In the genomic region with DNA sequence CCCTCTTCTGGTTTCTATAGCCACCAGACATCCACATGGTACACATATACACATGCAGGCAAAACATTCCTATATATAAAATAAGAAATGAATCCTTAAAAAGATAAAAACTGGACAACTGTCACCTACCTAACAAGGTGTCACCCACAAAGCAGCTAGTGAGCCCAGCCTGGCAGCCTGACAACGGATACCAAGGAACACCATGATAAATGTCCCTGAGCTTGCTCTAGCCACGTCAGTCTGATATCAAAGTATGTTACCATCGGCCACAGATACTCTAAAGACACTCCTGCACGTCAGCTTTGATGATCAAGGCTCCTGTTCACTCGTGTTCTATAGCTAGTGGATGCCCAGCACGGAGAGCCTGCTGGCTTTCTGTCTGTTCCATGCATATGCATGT, we compare ENCODE assay signal across 23 mouse cellular contexts. TPM values are rescaled to one million over a fixed set of nuclear protein-coding genes. Genes with fewer than 3 reads are reported as not detected.
DNase-seq lines count a peak whose midpoint lies in the region; ATAC-seq and TF ChIP-seq lines count a peak whose summit lies in the region.
"Had no signal": no experiment of that assay in that cellular context is flagged by ENCODE, and none has a peak within 500 bp of the region (broad histone marks: within the 10 kb centered on the region; RNA-seq: fewer than 3 reads in every experiment).

No protein-coding gene starts in this region.

- no peak for TF ChIP-seq CTCF in CH12.LX (conservative IDR thresholded peaks at IDR 0.05 in 1 of 2, IDR thresholded peaks at IDR 0.05 in 1 of 2; ENCODE audit: low read depth in 2 of 2, low read length in 2 of 2)
- no peak for TF ChIP-seq CTCF in bone marrow macrophage, adult 2 months (IDR thresholded peaks at IDR 0.05; ENCODE audit: low read depth, low read length)

- 0 out of 2 replicates have a peak overlapping the region, but pooled peaks have one; percentile 13 for H3K27ac ChIP-seq in heart, embryonic 15.5 days
- H3K27ac ChIP-seq in CH12.LX (ENCODE audit: insufficient read depth, low read depth), result peak overlapping the region; percentile 11; the same call in 1 of the 2 replicates
- peak overlapping the region; percentile 17; the same call in 1 of the 2 replicates for H3K27ac ChIP-seq in bone marrow macrophage, adult 2 months (ENCODE audit: insufficient read depth, low read depth, low read length)
- H3K27ac ChIP-seq: forebrain, embryonic 12.5 days; hindbrain, embryonic 14.5 days; liver, embryonic 14.5 days; midbrain, embryonic 13.5 days; neural tube, embryonic 13.5 days had no signal

- H3K27me3 ChIP-seq in heart, embryonic 15.5 days, result no peaks in the 10 kb centered on the region
- H3K27me3 ChIP-seq in CH12.LX (replicated peaks), result no peaks in the 10 kb centered on the region
- H3K27me3 ChIP-seq: forebrain, embryonic 12.5 days; midbrain, embryonic 13.5 days; neural tube, embryonic 13.5 days had no signal

- peaks cover 76% of the 10 kb centered on the region for H3K79me2 ChIP-seq in CH12.LX (replicated peaks; ENCODE audit: control insufficient read depth, extremely low read depth, insufficient read depth, poor library complexity, severe bottlenecking)

- TF ChIP-seq RAD21 in CH12.LX (IDR thresholded peaks at IDR 0.05; ENCODE audit: low read depth, low read length), result no peak

- TF ChIP-seq POLR2A in CH12.LX (IDR thresholded peaks at IDR 0.05; ENCODE audit: low read depth, low read length), result peak; percentile 42; the same call in 1 of the 2 replicates
- no peak for TF ChIP-seq POLR2A in bone marrow macrophage, adult 2 months (IDR thresholded peaks at IDR 0.05; ENCODE audit: borderline replicate concordance, low read depth, low read length)

- no peaks in the 10 kb centered on the region for H3K9me3 ChIP-seq in heart, embryonic 15.5 days (replicated peaks)
- H3K9me3 ChIP-seq in CH12.LX (replicated peaks; ENCODE audit: low read length), result no peaks in the 10 kb centered on the region
- H3K9me3 ChIP-seq: forebrain, embryonic 12.5 days; midbrain, embryonic 13.5 days; neural tube, embryonic 13.5 days had no signal

- no peak overlapping the region for H3K9ac ChIP-seq in heart, embryonic 15.5 days
- no peak overlapping the region; the same call in 1 of the 2 replicates for H3K9ac ChIP-seq in CH12.LX (ENCODE audit: insufficient read depth, low read depth)
- H3K9ac ChIP-seq: forebrain, embryonic 12.5 days; forebrain, postnatal 0 days; hindbrain, embryonic 14.5 days; liver, embryonic 14.5 days; midbrain, embryonic 13.5 days had no signal

- H3K4me2 ChIP-seq in heart, embryonic 15.5 days, result no peak overlapping the region
- H3K4me2 ChIP-seq in CH12.LX (ENCODE audit: insufficient read depth, low read depth, poor library complexity, severe bottlenecking), result peak overlapping the region; percentile 90
- H3K4me2 ChIP-seq: forebrain, embryonic 12.5 days; hindbrain, embryonic 14.5 days; midbrain, embryonic 13.5 days; neural tube, embryonic 13.5 days had no signal

- TF ChIP-seq EP300 in CH12.LX (IDR thresholded peaks at IDR 0.05; ENCODE audit: low read length), result no peak

- peaks cover 21% of the 10 kb centered on the region for H3K4me1 ChIP-seq in heart, embryonic 15.5 days (replicated peaks)
- H3K4me1 ChIP-seq in CH12.LX (ENCODE audit: control insufficient read depth in 1 of 2, insufficient read depth in 2 of 2), result peaks cover 7 to 21% of the 10 kb centered on the region in 2 experiments
- H3K4me1 ChIP-seq in bone marrow macrophage, adult 2 months (ENCODE audit: control insufficient read depth, insufficient read depth, low read length), result peaks cover 14% of the 10 kb centered on the region

- ATAC-seq in heart, embryonic 15.5 days (replicated peaks; ENCODE audit: insufficient number of reproducible peaks, insufficient read depth, low FRiP score, low read depth), result no peak
- no peak for ATAC-seq in megakaryocyte-erythroid progenitor cell, adult 5-6 weeks (replicated peaks; ENCODE audit: low FRiP score, low TSS enrichment, poor library complexity, severe bottlenecking)
- ATAC-seq: activated CD4-positive, CD25-positive, alpha-beta regulatory T cell, adult 4 months; CD4-positive, CD25-positive, alpha-beta regulatory T cell, adult 4 months; forebrain, postnatal 0 days; intestine, postnatal 0 days; midbrain, embryonic 13.5 days had no signal

- peaks cover 48% of the 10 kb centered on the region for H3K36me3 ChIP-seq in heart, embryonic 15.5 days
- peaks cover 48 to 64% of the 10 kb centered on the region in 2 experiments for H3K36me3 ChIP-seq in CH12.LX (replicated peaks in 1 of 2; ENCODE audit: control insufficient read depth in 1 of 2, insufficient read depth in 1 of 2, low read length in 1 of 2)

- H3K4me3 ChIP-seq in heart, embryonic 15.5 days, result no peak overlapping the region
- H3K4me3 ChIP-seq in CH12.LX (replicated peaks in 1 of 3; ENCODE audit: low read depth in 2 of 3, low read length in 2 of 3, poor library complexity in 1 of 3), result peak overlapping the region in 1 of 3 experiments; percentile 57
- H3K4me3 ChIP-seq in bone marrow macrophage, adult 2 months (ENCODE audit: insufficient read depth, low read length), result peak overlapping the region; percentile 38
- H3K4me3 ChIP-seq: forebrain, embryonic 12.5 days; midbrain, embryonic 13.5 days; neural tube, embryonic 13.5 days had no signal

- dilution Hi-C loops in CH12.LX (cut with MboI; ENCODE audit: extremely low pct_ligation_motif_present, extremely low pct_unique_long_range_greater_than_20kb, low sequenced_read_pairs), result no loop called here

- WGBS in heart, embryonic 15.5 days, result 77% methylated on average over 6 of the region's 6 CpGs

- peak; percentile 88 for DNase-seq in heart, adult 11 months
- no peak for DNase-seq in heart, adult 9 months (ENCODE audit: low spot score in 2 of 2)
- no peak for DNase-seq in heart, adult 8-10 months (ENCODE audit: low spot score)
- no peak for DNase-seq in CH12.LX (ENCODE audit: extremely low read depth)
- DNase-seq: adrenal gland, postnatal 10 days; forebrain, postnatal 0 days; gastrocnemius, postnatal 10 days; kidney, adult 9 months; kidney, postnatal 10 days; liver; lung, adult 2 months; lung, postnatal 10 days had no signal

- in situ Hi-C loops in CH12.LX (cut with MboI; ENCODE audit: low pct_ligation_motif_present, low pct_unique_long_range_greater_than_20kb, low sequenced_read_pairs), result no loop called here

TF ChIP-seq in CH12.LX, 34 proteins besides CTCF, POLR2A, EP300 and RAD21:
- TF ChIP-seq RCOR1 (conservative IDR thresholded peaks at IDR 0.05; ENCODE audit: low read depth, low read length) (no peak), GABPA (IDR thresholded peaks at IDR 0.05; ENCODE audit: insufficient replicate concordance, low read depth, low read length) (no peak), IRF4 (IDR thresholded peaks at IDR 0.05; ENCODE audit: low read depth, low read length) (no peak), USF1 (IDR thresholded peaks at IDR 0.05; ENCODE audit: low read depth, low read length) (no peak), NRF1 (IDR thresholded peaks at IDR 0.05; ENCODE audit: low read depth, low read length) (no peak), MAFK (IDR thresholded peaks at IDR 0.05; ENCODE audit: insufficient replicate concordance, low read length) (no peak), USF2 (conservative IDR thresholded peaks at IDR 0.05; ENCODE audit: low read depth, low read length) (no peak), ZKSCAN1 (IDR thresholded peaks at IDR 0.05; ENCODE audit: borderline replicate concordance, low read depth, low read length) (no peak), PAX5 (IDR thresholded peaks at IDR 0.05; ENCODE audit: low read length) (no peak), POLR2AphosphoS2 (IDR thresholded peaks at IDR 0.05; ENCODE audit: low read depth, low read length) (no peak), ELF1 (IDR thresholded peaks at IDR 0.05; ENCODE audit: low read depth, low read length) (no peak), NELFE (IDR thresholded peaks at IDR 0.05; ENCODE audit: low read depth, low read length) (no peak), JUND (conservative IDR thresholded peaks at IDR 0.05; ENCODE audit: low read depth, low read length) (no peak), TBP (conservative IDR thresholded peaks at IDR 0.05; ENCODE audit: low read depth, low read length) (no peak), TCF12 (IDR thresholded peaks at IDR 0.05; ENCODE audit: low read depth, low read length) (no peak), MXI1 (IDR thresholded peaks at IDR 0.05; ENCODE audit: low read depth, low read length) (no peak), MYC (IDR thresholded peaks at IDR 0.05; ENCODE audit: low read depth, low read length) (no peak), UBTF (IDR thresholded peaks at IDR 0.05; ENCODE audit: low read depth, low read length) (no peak), CHD2 (IDR thresholded peaks at IDR 0.05; ENCODE audit: low read length) (no peak), E2F4 (IDR thresholded peaks at IDR 0.05; ENCODE audit: insufficient replicate concordance, low read depth, low read length) (no peak)
TF ChIP-seq in CH12.LX: peak in this region for 0.

RNA-seq across cellular contexts. Expression of a gene that starts 4.1 kb away (rescaled TPM):
- 39.0 and 46.7 TPM in 2 replicates for polyA plus RNA-seq in heart, embryonic 15.5 days (2015; fragmentation: Nextera tagmentation; extraction: Ambion mirVana)
- total RNA-seq in heart, adult 8-10 months (2022), result 10 to 100 TPM; 47.6 to 55.1 (median 50.9) TPM
- total RNA-seq in CH12.LX (2012; rRNA removed), result 136 and 166 TPM in 2 replicates
- 104 and 112 TPM in 2 replicates for total RNA-seq in CH12.LX (2014; rRNA removed)
- 74.9 and 79.8 TPM in 2 replicates for polyA plus RNA-seq in CH12.LX (2012; ENCODE audit: insufficient read length, low read depth)
- polyA plus RNA-seq in bone marrow macrophage, adult 2 months (2012; ENCODE audit: insufficient read depth, insufficient read length, missing spikeins), result 94.2 and 95.5 TPM in 2 replicates
- total RNA-seq in megakaryocyte-erythroid progenitor cell, adult 5-6 weeks (2014; fragmentation: Nextera tagmentation), result 43.6 and 58.8 TPM in 2 replicates
- 45.6 and 63.7 TPM in 2 replicates for total RNA-seq in megakaryocyte-erythroid progenitor cell, adult 5-6 weeks (2017)

RNA-seq across cellular contexts. Expression of a gene that starts 39.7 kb away (rescaled TPM):
- 7.1 and 8.9 TPM in 2 replicates for polyA plus RNA-seq in heart, embryonic 15.5 days (2015; fragmentation: Nextera tagmentation; extraction: Ambion mirVana)
- 1 to 10 TPM; 7.7 to 9.3 (median 7.8) TPM for total RNA-seq in heart, adult 8-10 months (2022)
- total RNA-seq in CH12.LX (2012; rRNA removed), result 5.0 and 6.4 TPM in 2 replicates
- 1.4 and 2.2 TPM in 2 replicates for total RNA-seq in CH12.LX (2014; rRNA removed)
- polyA plus RNA-seq in CH12.LX (2012; ENCODE audit: insufficient read length, low read depth), result 9.7 and 9.8 TPM in 2 replicates
- polyA plus RNA-seq in bone marrow macrophage, adult 2 months (2012; ENCODE audit: insufficient read depth, insufficient read length, missing spikeins), result 5.4 and 10.6 TPM in 2 replicates
- total RNA-seq in megakaryocyte-erythroid progenitor cell, adult 5-6 weeks (2014; fragmentation: Nextera tagmentation), result 1.3 and 7.2 TPM in 2 replicates
- total RNA-seq in megakaryocyte-erythroid progenitor cell, adult 5-6 weeks (2017), result 5.0 and 5.2 TPM in 2 replicates
